8 mouse cellular contexts compared by ENCODE assay signal in genomic region chr2:173659926-173660684, GRCm38 (mm10). TPM values are rescaled to one million over a fixed set of nuclear protein-coding genes. Genes with fewer than 3 reads are reported as not detected.
DNase-seq lines count a peak whose midpoint lies in the region; ATAC-seq lines count a peak whose summit lies in the region.

No protein-coding gene starts in this region.

- 1% methylated on average over 51 of the region's 52 CpGs for WGBS in hindbrain, embryonic 14.5 days
- WGBS in midbrain, embryonic 10.5 days, result 1% methylated on average over 52 of the region's 52 CpGs

- H3K9ac ChIP-seq in hindbrain, embryonic 14.5 days, result peak overlapping the region; percentile 87

- peak overlapping the region; percentile 26; the same call in 1 of the 2 replicates for H3K27ac ChIP-seq in hindbrain, embryonic 14.5 days
- H3K27ac ChIP-seq in midbrain, embryonic 10.5 days (replicated peaks), result peak overlapping the region; percentile 95

- peaks cover 19% of the 10 kb centered on the region for H3K4me1 ChIP-seq in hindbrain, embryonic 14.5 days (replicated peaks; ENCODE audit: control insufficient read depth, insufficient read depth, low read length)
- H3K4me1 ChIP-seq in midbrain, embryonic 10.5 days, result peaks cover 38% of the 10 kb centered on the region

- H3K27me3 ChIP-seq in hindbrain, embryonic 14.5 days (ENCODE audit: control insufficient read depth, insufficient read depth, low read length), result no peaks in the 10 kb centered on the region
- H3K27me3 ChIP-seq in midbrain, embryonic 10.5 days (ENCODE audit: low read depth, poor library complexity, severe bottlenecking), result no peaks in the 10 kb centered on the region

- ATAC-seq in hindbrain, embryonic 14.5 days (ENCODE audit: low FRiP score), result no peak

- no peaks in the 10 kb centered on the region for H3K9me3 ChIP-seq in hindbrain, embryonic 14.5 days (ENCODE audit: control insufficient read depth, low read length)
- H3K9me3 ChIP-seq in midbrain, embryonic 10.5 days (replicated peaks), result no peaks in the 10 kb centered on the region

- peaks cover 29% of the 10 kb centered on the region for H3K36me3 ChIP-seq in hindbrain, embryonic 14.5 days (replicated peaks; ENCODE audit: control insufficient read depth, insufficient read depth)
- H3K36me3 ChIP-seq in midbrain, embryonic 10.5 days, result peaks cover 43% of the 10 kb centered on the region

- DNase-seq in gastrocnemius, adult 18-20 months (ENCODE audit: low spot score), result peak; percentile 7
- DNase-seq in gastrocnemius, postnatal 10 days, result no peak
- peak; percentile 5 for DNase-seq in urinary bladder, postnatal 14 days (ENCODE audit: low spot score)
- DNase-seq in urinary bladder, postnatal 36 days (ENCODE audit: low spot score in 2 of 2), result no peak
- no peak for DNase-seq in hindbrain, embryonic 14.5 days (ENCODE audit: low spot score)
- no peak for DNase-seq in midbrain, embryonic 10.5 days (ENCODE audit: low spot score)
- DNase-seq in layer of hippocampus, adult 8-10 months (ENCODE audit: low spot score in 2 of 2), result no peak
- DNase-seq in Muller cell, postnatal 12 days (ENCODE audit: inconsistent ontology term), result no peak

- H3K4me3 ChIP-seq in hindbrain, embryonic 14.5 days (replicated peaks; ENCODE audit: low read length), result peak overlapping the region; percentile 89
- peak overlapping the region; percentile 99 for H3K4me3 ChIP-seq in midbrain, embryonic 10.5 days

- peak overlapping the region; percentile 92 for H3K4me2 ChIP-seq in hindbrain, embryonic 14.5 days (replicated peaks)

RNA-seq across cellular contexts. Expression of gene Rab22a, which starts 0.5 kb away (rescaled TPM):
- 10 to 100 TPM; 26.2 to 30.6 TPM for total RNA-seq in gastrocnemius, adult 18-20 months (2021)
- total RNA-seq in gastrocnemius, postnatal 10 days (2021), result 10 to 100 TPM; 24.2 to 26.4 TPM
- polyA plus RNA-seq in hindbrain, embryonic 14.5 days (2014; fragmentation: Nextera tagmentation; extraction: Ambion mirVana), result 38.0 and 43.7 TPM in 2 replicates
- 24.0 and 27.7 TPM in 2 replicates for polyA plus RNA-seq in midbrain, embryonic 10.5 days (2016; fragmentation: Nextera tagmentation; extraction: Ambion mirVana)
- 10 to 100 TPM; 23.9 to 31.0 (median 26.3) TPM for total RNA-seq in layer of hippocampus, adult 8-10 months (2022)

RNA-seq across cellular contexts. Expression of gene 1700010B08Rik, which starts 59.1 kb away (rescaled TPM):
- not detected for total RNA-seq in gastrocnemius, adult 18-20 months (2021)
- total RNA-seq in gastrocnemius, postnatal 10 days (2021), result not detected
- not detected in 2 replicates for polyA plus RNA-seq in hindbrain, embryonic 14.5 days (2014; fragmentation: Nextera tagmentation; extraction: Ambion mirVana)
- not detected in 2 replicates for polyA plus RNA-seq in midbrain, embryonic 10.5 days (2016; fragmentation: Nextera tagmentation; extraction: Ambion mirVana)
- total RNA-seq in layer of hippocampus, adult 8-10 months (2022), result not detected

Comparison
In these comparisons a context has a peak if more than half of its experiments do, and no peak if none do; other contexts are left out.
1. DNase-seq: peak in gastrocnemius, adult 18-20 months (single experiment) and urinary bladder, postnatal 14 days (single experiment); none in gastrocnemius, postnatal 10 days (single experiment), urinary bladder, postnatal 36 days (0 of 2), hindbrain, embryonic 14.5 days (single experiment), midbrain, embryonic 10.5 days (single experiment), layer of hippocampus, adult 8-10 months (0 of 2) and Muller cell, postnatal 12 days (single experiment).